Mouse (Mus musculus): Measurements from ENCODE around the gene Hyls1. TPM values are rescaled to one million over a fixed set of nuclear protein-coding genes. Genes with fewer than 3 reads are reported as not detected.
"Not testable (repeated sequence)": the region's sequence is repeated elsewhere in the genome, so short reads cannot be mapped to it uniquely, and the experiment has no call there.

Gene Hyls1
- polyA plus RNA-seq (2015; fragmentation: Nextera tagmentation; extraction: Ambion mirVana): 11.6 and 14.2 TPM in 2 replicates

DNA sequence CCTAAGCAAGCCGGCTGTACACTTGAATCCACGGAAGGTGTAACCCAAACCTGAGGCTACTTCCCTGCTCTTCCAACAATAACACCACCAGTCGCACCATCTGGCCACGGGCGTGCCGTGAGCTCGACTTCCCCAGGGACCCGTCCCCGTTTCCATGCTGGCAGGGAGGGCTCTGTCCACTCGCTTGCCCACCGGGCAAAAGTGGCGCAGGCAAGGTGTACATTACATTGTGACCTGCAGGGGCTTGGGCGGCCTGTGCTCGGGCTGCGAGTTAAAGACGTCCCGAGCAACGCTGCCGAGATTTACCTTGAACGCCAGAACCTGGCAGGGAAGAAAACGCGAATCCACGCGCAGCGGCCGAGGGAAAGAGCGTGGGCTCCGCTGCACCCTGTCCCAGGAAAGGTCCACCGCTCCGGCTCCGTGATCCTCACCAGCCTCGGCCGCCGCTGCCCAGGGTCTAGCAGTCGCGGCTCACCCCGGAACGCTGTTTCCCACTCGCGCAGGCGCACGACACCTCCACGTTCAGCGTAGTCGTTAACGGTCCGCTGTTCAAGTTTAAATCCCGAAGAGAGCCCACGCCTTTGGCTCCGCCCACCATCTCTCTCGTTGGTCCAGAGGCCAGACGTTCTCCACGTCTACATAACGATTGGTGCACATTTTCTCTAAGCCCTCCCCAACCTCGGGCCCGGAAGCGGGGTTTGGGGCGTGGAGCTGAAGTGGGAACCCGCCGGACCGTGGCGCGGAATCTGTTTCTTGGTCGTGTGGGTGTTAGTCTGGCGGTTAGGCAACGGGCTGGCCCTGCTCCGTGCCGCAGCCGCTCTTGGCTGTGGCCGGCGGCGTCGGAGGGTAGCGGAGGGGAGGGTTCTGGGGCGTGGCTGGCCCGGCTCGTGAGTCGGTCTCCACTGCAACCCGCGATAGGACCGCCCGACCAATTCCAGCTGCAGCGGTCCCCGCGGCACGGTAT lies at the start of gene Hyls1, which contains the start of gene Pate2:
Hyls1 (minus strand) TSS at position 828 of the 964 bp plus-strand sequence.
Pate2 (plus strand) TSS at position 714 of the 964 bp plus-strand sequence.
- Histone ChIP-seq H3K4me2 (replicated peaks) (peak within 1 kb of the TSS; percentile 79), H3K4me3 (replicated peaks) (peak within 1 kb of the TSS; percentile 81), H3K9me3 (no peaks in the 10 kb centered on the region), H3K36me3 (peaks cover 7% of the 10 kb centered on the region; the same call in 1 of the 2 replicates), H3K4me1 (replicated peaks) (peaks cover 3% of the 10 kb centered on the region; the same call in 1 of the 2 replicates), H3K9ac (peak within 1 kb of the TSS; percentile 87), H3K27ac (peak within 1 kb of the TSS; percentile 93), H3K27me3 (replicated peaks) (peaks cover 3% of the 10 kb centered on the region)
- under 1% methylated on average over 86 of the region's 86 CpGs for WGBS
- ATAC-seq: peak; percentile 99

- not testable (repeated sequence) for H3K27ac ChIP-seq; H3K36me3 ChIP-seq; H3K9me3 ChIP-seq; H3K9ac ChIP-seq; ATAC-seq; H3K4me3 ChIP-seq (replicated peaks); H3K27me3 ChIP-seq (replicated peaks); H3K4me1 ChIP-seq (replicated peaks); H3K4me2 ChIP-seq (replicated peaks)
- WGBS: 59% methylated on average over 2 of the region's 2 CpGs
Observed at GRCm38 (mm10) chr9:35616784-35617183, 46.6 kb upstream of the Hyls1 start.

GRCm38 (mm10) chr9:35614005-35614404 lies 43.8 kb upstream of the Hyls1 start:
- no peaks in the 10 kb centered on the region for H3K4me1 ChIP-seq (replicated peaks)
- H3K9ac ChIP-seq: no peak overlapping the region
- H3K4me3 ChIP-seq (replicated peaks): no peak overlapping the region
- H3K27me3 ChIP-seq (replicated peaks): no peaks in the 10 kb centered on the region
- H3K4me2 ChIP-seq (replicated peaks): no peak overlapping the region
- H3K27ac ChIP-seq: no peak overlapping the region
- H3K9me3 ChIP-seq: no peaks in the 10 kb centered on the region
- H3K36me3 ChIP-seq: no peaks in the 10 kb centered on the region
- ATAC-seq: no peak
- 28% methylated on average over 2 of the region's 2 CpGs for WGBS

GRCm38 (mm10) chr9:35611841-35612240 lies 41.6 kb upstream of the Hyls1 start, which contains the start of gene Pate4:
Gene Pate4, minus strand, starts transcription at chr9:35611941.
- 94% methylated on average over 1 of the region's 1 CpGs for WGBS
- no peaks in the 10 kb centered on the region for H3K4me1 ChIP-seq (replicated peaks)
- H3K9me3 ChIP-seq: no peaks in the 10 kb centered on the region
- H3K27ac ChIP-seq: no peak within 1 kb of the TSS
- no peaks in the 10 kb centered on the region for H3K36me3 ChIP-seq
- H3K4me2 ChIP-seq (replicated peaks): no peak within 1 kb of the TSS
- no peak for ATAC-seq
- H3K4me3 ChIP-seq (replicated peaks): no peak within 1 kb of the TSS
- no peaks in the 10 kb centered on the region for H3K27me3 ChIP-seq (replicated peaks)
- no peak within 1 kb of the TSS for H3K9ac ChIP-seq

DNA sequence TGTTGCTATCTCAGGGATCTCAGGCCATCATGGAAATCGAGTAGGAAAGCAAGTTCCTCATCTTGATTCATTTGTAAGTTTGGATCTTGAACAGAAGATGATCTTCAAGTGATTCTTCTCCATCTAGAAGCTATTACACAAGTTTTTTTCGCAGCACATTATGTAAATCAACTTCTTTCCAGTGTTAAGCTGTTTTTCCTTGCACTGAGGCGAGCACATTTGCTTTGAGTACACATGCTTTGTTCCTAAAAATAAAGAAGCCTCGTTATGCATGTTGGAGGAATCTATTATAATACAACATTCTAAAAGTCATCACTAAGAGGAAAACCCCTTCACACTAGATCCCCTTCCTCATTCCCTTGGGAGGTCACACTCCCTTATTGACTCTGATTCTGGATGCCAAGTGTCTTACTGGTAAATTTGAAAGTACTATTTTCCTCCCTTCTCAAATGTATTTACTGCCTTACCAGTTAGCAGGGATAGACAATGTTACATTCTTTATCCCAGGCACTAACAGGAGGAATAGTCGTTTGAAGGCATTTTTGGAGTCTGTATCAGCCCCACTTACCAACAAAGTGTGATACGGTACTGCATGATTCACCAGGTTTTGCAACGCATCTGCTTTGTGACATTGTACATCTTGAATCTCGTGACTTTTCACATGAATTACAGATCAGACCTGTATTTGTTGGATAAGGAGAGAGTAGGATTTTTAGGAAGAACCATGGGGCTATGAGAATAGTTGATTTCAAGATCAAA lies 37.6 kb upstream of the Hyls1 start:
- Histone ChIP-seq H3K4me1 (replicated peaks) (no peaks in the 10 kb centered on the region), H3K9me3 (no peaks in the 10 kb centered on the region), H3K9ac (no peak overlapping the region), H3K27ac (no peak overlapping the region), H3K4me2 (replicated peaks) (no peak overlapping the region), H3K27me3 (replicated peaks) (no peaks in the 10 kb centered on the region), H3K36me3 (no peaks in the 10 kb centered on the region), H3K4me3 (replicated peaks) (no peak overlapping the region)
- ATAC-seq: no peak
- 69% methylated on average over 8 of the region's 8 CpGs for WGBS

- no peak overlapping the region for H3K4me3 ChIP-seq (replicated peaks)
- no peak overlapping the region for H3K27ac ChIP-seq
- no peaks in the 10 kb centered on the region for H3K27me3 ChIP-seq (replicated peaks)
- no peak overlapping the region for H3K9ac ChIP-seq
- H3K9me3 ChIP-seq: no peaks in the 10 kb centered on the region
- no peak overlapping the region for H3K4me2 ChIP-seq (replicated peaks)
- WGBS: 12% methylated on average over 2 of the region's 2 CpGs
- no peak for ATAC-seq
- H3K36me3 ChIP-seq: no peaks in the 10 kb centered on the region
- no peaks in the 10 kb centered on the region for H3K4me1 ChIP-seq (replicated peaks)
Observed at GRCm38 (mm10) chr9:35592903-35593302, 22.7 kb upstream of the Hyls1 start.

DNA sequence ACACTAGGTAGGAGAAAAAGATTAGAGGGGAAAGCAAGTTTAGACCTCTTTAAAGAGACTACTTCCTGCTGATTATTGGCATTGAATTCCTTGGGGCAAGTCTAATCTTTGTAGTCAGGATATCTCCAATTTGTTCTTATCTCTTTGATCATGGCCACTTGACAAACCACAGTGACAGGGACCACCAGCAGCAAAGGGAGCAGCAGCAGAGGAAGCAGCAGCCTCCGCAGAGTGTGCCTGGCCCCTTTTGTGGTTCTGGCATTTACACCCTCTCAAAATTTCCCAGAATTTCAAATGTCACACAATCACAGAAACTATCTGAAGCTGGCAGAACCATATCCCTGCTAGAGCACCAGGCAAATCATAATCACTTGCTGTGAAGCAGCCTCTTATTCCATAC lies 17.5 kb upstream of the Hyls1 start:
- WGBS: 36% methylated on average over 1 of the region's 1 CpGs
- no peaks in the 10 kb centered on the region for H3K4me1 ChIP-seq (replicated peaks)
- no peak overlapping the region for H3K27ac ChIP-seq
- H3K36me3 ChIP-seq: no peaks in the 10 kb centered on the region
- no peak overlapping the region for H3K4me3 ChIP-seq (replicated peaks)
- no peak overlapping the region for H3K4me2 ChIP-seq (replicated peaks)
- H3K9me3 ChIP-seq: no peaks in the 10 kb centered on the region
- no peaks in the 10 kb centered on the region for H3K27me3 ChIP-seq (replicated peaks)
- no peak overlapping the region for H3K9ac ChIP-seq
- ATAC-seq: no peak

- Histone ChIP-seq H3K27ac (no peak overlapping the region), H3K27me3 (replicated peaks) (peaks cover 3% of the 10 kb centered on the region), H3K4me2 (replicated peaks) (peak overlapping the region; percentile 58), H3K4me3 (replicated peaks) (peak overlapping the region; percentile 25; the same call in 1 of the 2 replicates), H3K9me3 (no peaks in the 10 kb centered on the region), H3K4me1 (replicated peaks) (no peaks in the 10 kb centered on the region), H3K36me3 (no peaks in the 10 kb centered on the region), H3K9ac (no peak overlapping the region)
- no peak for ATAC-seq
- WGBS: 7% methylated on average over 32 of the region's 32 CpGs
Observed at GRCm38 (mm10) chr9:35574416-35574815, 4.2 kb upstream of the Hyls1 start.

GRCm38 (mm10) chr9:35570663-35571062 lies 465 bp upstream of the Hyls1 start:
- H3K36me3 ChIP-seq: peaks cover 7% of the 10 kb centered on the region; the same call in 1 of the 2 replicates
- peaks cover 3% of the 10 kb centered on the region for H3K27me3 ChIP-seq (replicated peaks)
- peak overlapping the region; percentile 81 for H3K4me3 ChIP-seq (replicated peaks)
- H3K27ac ChIP-seq: no peak overlapping the region
- H3K9me3 ChIP-seq: no peaks in the 10 kb centered on the region
- H3K4me1 ChIP-seq (replicated peaks): peaks cover 3% of the 10 kb centered on the region; the same call in 1 of the 2 replicates
- H3K9ac ChIP-seq: no peak overlapping the region
- H3K4me2 ChIP-seq (replicated peaks): peak overlapping the region; percentile 57
- 14% methylated on average over 5 of the region's 5 CpGs for WGBS
- peak; percentile 6; the same call in 1 of the 2 replicates for ATAC-seq

DNA sequence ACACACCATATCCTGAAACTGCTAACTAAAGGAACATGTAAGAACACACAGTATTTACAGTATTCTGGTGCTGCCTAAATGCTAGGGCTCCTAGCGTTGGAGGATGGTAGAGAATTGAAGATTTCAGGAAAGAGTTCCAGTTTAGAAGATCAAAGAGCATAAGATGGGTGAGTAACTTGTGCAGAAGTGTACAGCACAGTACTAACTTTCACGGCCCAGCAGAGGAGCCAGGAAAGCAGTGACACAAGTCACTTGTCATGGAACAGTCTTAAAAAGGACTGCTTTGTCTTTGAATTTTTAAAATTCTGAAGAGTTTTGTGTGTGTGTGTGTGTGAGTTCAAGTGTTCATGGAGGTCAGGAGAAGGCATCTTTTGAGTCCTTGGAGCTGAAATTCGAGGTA lies 2.2 kb downstream of the Hyls1 start:
- H3K9ac ChIP-seq: no peak overlapping the region
- no peak overlapping the region for H3K4me2 ChIP-seq (replicated peaks)
- no peak overlapping the region for H3K27ac ChIP-seq
- H3K9me3 ChIP-seq: no peaks in the 10 kb centered on the region
- peaks cover 7% of the 10 kb centered on the region; the same call in 1 of the 2 replicates for H3K36me3 ChIP-seq
- H3K4me1 ChIP-seq (replicated peaks): peaks cover 3% of the 10 kb centered on the region; the same call in 1 of the 2 replicates
- WGBS: 89% methylated on average over 3 of the region's 3 CpGs
- ATAC-seq: no peak
- H3K27me3 ChIP-seq (replicated peaks): no peaks in the 10 kb centered on the region
- H3K4me3 ChIP-seq (replicated peaks): no peak overlapping the region

DNA sequence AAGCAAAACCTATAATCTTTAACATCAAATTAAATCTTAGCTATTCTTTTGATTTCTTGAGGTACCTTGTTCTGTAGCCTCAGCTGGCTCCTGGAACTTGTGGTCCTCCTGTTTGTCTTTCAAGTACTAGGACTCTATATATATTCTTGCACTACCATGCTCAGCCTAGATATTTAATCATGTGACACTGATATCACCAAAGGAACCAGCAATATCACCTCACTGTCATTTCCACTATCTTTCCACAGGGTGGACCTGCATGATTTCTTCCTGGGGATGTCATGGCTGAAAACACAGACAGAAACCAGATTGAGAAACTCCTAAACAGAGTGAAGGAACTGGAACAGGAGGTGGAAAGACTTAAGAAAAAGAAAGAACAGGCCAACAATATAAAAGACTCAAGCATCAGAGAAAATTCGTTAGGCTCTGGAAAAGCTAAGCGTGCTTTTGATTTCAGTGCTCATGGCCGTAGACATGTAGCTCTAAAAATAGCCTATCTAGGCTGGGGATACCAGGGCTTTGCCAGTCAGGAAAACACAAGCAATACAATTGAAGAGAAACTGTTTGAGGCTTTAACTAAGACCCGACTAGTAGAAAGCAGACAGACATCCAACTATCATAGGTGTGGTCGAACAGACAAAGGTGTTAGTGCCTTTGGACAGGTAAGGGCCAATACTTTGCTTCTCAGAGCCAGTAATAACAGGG lies 5.5 kb downstream of the Hyls1 start:
- H3K4me3 ChIP-seq (replicated peaks): no peak overlapping the region
- H3K27me3 ChIP-seq (replicated peaks): no peaks in the 10 kb centered on the region
- H3K4me2 ChIP-seq (replicated peaks): no peak overlapping the region
- no peak overlapping the region for H3K27ac ChIP-seq
- H3K4me1 ChIP-seq (replicated peaks): peaks cover 8% of the 10 kb centered on the region; the same call in 1 of the 2 replicates
- no peak for ATAC-seq
- no peak overlapping the region for H3K9ac ChIP-seq
- WGBS: 91% methylated on average over 5 of the region's 5 CpGs
- peaks cover 13% of the 10 kb centered on the region for H3K36me3 ChIP-seq
- no peaks in the 10 kb centered on the region for H3K9me3 ChIP-seq

Data from intestine, embryonic 15.5 days (tissue).